Mouse (Mus musculus) retina, postnatal 1 day (tissue): ENCODE measurements around the gene Slc5a10.

ENCODE experiments used
- DNase-seq: peaks from one replicate; pipeline ENCODE4 v3.0.0-alpha.2; 2012

Slc5a10 gene

GRCm38 (mm10) chr11:61667248-61667647, 53.4 kb downstream of the Slc5a10 start:
- DNase-seq = no peak

GRCm38 (mm10) chr11:61665991-61666799, 54.4 kb downstream of the Slc5a10 start:
- DNase-seq = peak; percentile 60

- DNase-seq = no peak
These were observed 55.2 kb downstream of the Slc5a10 start for GRCm38 (mm10) chr11:61665401-61665800.

GRCm38 (mm10) chr11:61662189-61662588, 58.4 kb downstream of the Slc5a10 start:
- DNase-seq = no peak

- no peak for DNase-seq
These were observed 59.7 kb downstream of the Slc5a10 start for GRCm38 (mm10) chr11:61660806-61661392.

- no peak for DNase-seq
These were observed 60.6 kb downstream of the Slc5a10 start for GRCm38 (mm10) chr11:61660001-61660400.

GRCm38 (mm10) chr11:61659011-61659858, 61.4 kb downstream of the Slc5a10 start:
- DNase-seq = no peak

GRCm38 (mm10) chr11:61658360-61658922, 62.2 kb downstream of the Slc5a10 start:
- no peak for DNase-seq

GRCm38 (mm10) chr11:61657432-61657831, 63.2 kb downstream of the Slc5a10 start:
- DNase-seq = no peak

- no peak for DNase-seq
These were observed 64.3 kb downstream of the Slc5a10 start for GRCm38 (mm10) chr11:61656148-61656850.

- DNase-seq = no peak
These were observed 65.0 kb downstream of the Slc5a10 start for GRCm38 (mm10) chr11:61655649-61656048.

GRCm38 (mm10) chr11:61654786-61655311, 65.8 kb downstream of the Slc5a10 start:
- no peak for DNase-seq

- no peak for DNase-seq
These were observed 67.1 kb downstream of the Slc5a10 start for GRCm38 (mm10) chr11:61653568-61653967.

GRCm38 (mm10) chr11:61652686-61653447, 67.8 kb downstream of the Slc5a10 start, which contains the start of gene Grap:
TSS of gene Grap (plus strand) at chr11:61653265.
- no peak for DNase-seq

GRCm38 (mm10) chr11:61652216-61652615, 68.4 kb downstream of the Slc5a10 start:
- DNase-seq = no peak

- no peak for DNase-seq
These were observed 70.0 kb downstream of the Slc5a10 start for GRCm38 (mm10) chr11:61650470-61651265.

GRCm38 (mm10) chr11:61649626-61650025, 71.0 kb downstream of the Slc5a10 start:
- DNase-seq = no peak

GRCm38 (mm10) chr11:61649163-61649580, 71.5 kb downstream of the Slc5a10 start:
- no peak for DNase-seq

- DNase-seq = no peak
These were observed 71.9 kb downstream of the Slc5a10 start for GRCm38 (mm10) chr11:61648749-61649115.

- no peak for DNase-seq
These were observed 72.5 kb downstream of the Slc5a10 start for GRCm38 (mm10) chr11:61647956-61648748.
